Mouse (Mus musculus): ENCODE results near the gene Bbip1.
"Not testable (repeated sequence)": the region's sequence is repeated elsewhere in the genome, so short reads cannot be mapped to it uniquely, and the experiment has no call there.

Bbip1 gene

DNA sequence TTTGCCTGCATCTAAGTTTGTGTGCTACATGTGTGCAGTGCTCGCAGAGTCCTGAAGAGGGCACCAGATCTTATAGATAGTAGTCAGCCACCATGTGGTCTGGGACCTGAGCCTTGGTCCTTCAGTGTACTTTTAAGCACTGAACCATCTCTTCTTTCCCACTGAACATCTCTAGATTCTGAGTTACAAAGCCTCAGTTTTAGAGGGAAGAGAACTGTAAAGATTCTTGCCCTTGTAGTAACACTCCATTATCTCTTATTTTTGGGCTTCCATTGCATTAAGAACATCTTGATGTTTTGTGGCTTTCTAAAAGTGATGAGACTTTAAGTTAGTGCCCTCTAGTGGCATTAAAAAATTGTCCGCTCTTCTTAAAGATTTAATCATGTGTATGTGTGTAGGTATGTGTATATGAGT is 19.1 kb downstream of the Bbip1 start:
- no peak for DNase-seq (ENCODE audit: low spot score)

DNA sequence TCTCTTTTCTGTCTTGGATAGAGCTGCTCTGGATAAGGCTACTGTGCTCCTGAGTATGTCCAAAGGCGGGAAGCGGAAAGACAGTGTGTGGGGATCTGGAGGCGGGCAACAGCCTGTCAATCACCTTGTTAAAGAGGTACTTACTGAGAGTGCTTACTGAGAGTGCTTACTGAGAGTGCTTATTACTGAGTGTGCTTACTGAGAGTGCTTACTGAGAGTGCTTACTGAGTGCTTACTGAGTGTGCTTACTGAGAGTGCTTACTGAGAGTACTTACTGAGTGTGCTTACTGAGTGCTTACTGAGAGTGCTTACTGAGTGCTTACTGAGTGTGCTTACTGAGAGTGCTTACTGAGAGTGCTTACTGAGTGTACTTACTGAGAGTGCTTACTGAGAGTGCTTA is 22.4 kb downstream of the Bbip1 start:
- not testable (repeated sequence) for DNase-seq (ENCODE audit: low spot score)

DNA sequence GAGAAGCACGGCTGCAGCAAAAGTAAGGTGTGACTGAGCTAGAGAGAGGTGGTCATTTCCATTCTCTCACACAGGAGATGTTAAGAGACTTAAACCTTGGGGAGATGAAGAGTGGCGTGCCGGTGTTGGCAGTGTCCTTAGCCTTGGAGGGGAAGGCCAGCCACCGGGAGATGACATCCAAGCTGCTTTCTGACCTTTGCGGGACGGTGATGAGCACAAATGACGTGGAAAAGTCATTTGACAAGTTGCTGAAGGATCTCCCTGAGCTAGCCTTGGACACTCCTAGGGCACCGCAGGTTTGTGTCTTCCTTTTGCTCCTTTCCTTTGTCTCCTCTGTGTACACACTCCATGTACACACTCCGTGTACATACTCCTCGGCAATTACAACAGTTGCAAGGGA is 24.9 kb downstream of the Bbip1 start:
- DNase-seq (ENCODE audit: low spot score) = no peak

DNA sequence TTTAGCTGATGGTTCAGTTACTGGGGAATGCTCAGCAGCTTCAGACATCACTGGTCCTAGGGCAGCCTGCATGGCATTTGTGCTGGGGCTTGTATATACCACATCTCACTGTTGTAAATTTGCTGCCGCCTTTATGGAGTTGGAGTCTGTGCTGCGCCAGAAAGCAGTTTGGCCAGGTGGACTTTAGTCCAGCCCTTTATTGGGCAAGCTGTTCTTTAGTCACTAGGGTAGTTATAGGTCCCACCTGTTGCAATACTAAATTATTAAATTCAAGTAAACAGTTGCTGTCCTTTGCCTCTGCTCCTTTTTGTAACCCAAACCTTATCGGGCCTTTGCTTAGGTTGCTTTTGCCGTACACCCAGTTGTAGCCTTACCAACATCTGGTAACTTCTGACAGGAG is 29.5 kb downstream of the Bbip1 start:
- DNase-seq (ENCODE audit: low spot score) = no peak

DNA sequence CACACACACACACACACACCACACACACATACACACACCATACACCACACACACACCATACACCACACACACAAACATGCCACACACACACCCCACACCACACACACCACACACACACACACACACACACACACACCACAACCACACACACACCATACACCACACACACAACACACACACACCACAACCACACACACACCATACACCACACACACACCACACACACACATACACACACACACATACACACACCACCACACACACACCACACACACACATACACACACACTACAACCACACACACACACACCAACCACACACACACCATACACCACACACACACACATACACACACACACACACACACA is 37.7 kb downstream of the Bbip1 start:
- DNase-seq (ENCODE audit: low spot score) = not testable (repeated sequence)

DNA sequence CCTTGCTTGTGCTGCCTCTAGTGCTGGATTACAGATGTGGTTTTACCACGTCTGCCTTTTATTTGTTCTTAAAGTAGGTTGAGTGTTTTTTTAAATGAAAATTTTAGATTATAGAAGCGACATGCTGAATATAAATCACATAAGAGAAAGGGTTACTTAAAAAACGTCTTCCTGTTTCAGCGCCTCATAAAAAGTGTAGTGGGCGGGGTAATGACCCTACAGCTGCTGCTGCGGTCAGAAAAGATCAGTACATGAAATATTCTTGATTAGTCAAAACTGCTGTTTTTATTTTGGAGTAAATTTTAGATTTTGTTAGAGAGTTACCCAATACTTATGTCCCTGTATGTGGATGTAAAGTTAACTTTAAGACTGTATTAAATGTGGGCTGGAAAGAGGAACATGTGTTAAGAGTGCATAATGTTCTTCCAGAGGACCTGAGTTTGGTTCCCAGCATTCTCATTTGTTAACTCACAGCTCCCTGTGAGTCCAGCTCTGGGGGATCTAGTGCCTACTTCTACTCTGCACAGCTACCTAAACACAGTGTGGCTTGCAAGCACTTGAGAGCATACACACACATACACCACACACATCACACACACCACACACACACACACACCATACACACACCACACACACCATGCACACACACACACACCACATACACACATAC is 38.3 kb downstream of the Bbip1 start:
- no peak for DNase-seq (ENCODE audit: low spot score)

DNA sequence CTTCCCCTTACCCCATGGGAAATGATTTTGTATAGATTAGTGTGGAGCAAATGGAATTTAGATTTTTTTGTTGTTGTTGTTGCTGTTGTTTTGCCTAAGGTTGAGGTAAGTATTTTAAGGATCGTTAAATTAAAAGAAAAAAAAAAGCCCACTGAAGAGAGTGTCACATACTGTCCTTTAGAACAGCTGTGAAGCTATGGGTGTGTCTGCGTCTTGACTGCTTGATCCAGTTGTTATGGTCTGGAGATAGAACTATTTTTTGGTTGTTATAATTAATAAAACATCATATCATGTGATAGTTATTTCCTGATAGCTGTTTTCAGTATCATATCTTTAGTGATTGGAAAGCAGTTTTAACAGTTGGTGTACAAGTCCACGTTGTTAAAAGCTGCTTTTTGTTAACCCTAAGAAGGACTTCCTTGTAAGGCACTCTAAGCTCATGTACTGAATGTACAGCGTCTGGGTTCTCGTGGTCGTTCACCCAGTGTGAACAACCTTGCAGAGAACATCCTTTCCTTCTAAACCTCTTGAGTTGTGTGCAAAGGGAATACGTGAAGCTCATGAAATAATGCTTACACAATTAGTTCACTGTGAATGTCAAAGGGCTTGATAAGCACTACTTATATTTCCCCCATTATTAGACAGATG is 39.5 kb downstream of the Bbip1 start:
- no peak for DNase-seq (ENCODE audit: low spot score)

DNA sequence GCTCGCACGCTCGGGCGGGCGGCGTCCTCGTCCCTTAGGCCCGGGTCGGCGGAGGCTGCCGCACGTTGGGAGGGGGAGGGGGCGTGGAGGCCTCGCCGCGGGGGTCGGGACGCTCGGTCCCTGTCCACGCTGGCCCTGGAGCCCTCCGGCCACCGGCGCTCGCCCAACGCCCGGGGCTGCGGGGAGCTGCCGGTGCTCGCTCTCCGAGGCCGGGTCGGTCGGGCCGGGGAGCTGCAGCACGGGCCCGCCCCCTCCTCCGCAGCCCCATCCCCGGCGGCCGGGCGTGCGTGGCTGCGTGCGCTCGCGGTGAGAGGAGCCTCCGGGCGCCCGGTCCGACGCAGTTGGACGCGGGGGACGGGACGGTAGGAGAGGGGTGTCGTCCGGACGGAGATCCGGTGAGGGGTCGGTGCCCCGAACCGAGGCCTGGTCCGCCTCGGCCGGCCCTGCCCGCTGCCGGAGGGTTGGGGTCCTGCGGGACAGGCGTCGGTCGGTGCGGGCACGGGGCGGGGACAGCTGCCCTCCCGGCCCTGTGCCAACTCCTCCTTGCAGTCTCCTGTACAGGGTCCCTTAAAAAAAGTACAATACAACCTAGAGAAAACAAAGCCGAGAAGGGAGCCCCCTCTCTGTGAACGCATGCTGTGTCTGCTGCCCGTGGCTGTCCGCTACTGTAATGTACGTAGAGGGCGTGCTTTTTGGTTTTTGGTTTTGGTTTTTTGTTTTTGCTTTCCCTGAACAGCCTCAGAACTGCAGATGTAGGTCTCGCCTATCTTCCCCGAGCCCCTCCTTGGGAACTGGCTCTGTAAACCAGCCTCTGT is 40.7 kb downstream of the Bbip1 start:
- DNase-seq (ENCODE audit: low spot score) = peak; percentile 58

DNA sequence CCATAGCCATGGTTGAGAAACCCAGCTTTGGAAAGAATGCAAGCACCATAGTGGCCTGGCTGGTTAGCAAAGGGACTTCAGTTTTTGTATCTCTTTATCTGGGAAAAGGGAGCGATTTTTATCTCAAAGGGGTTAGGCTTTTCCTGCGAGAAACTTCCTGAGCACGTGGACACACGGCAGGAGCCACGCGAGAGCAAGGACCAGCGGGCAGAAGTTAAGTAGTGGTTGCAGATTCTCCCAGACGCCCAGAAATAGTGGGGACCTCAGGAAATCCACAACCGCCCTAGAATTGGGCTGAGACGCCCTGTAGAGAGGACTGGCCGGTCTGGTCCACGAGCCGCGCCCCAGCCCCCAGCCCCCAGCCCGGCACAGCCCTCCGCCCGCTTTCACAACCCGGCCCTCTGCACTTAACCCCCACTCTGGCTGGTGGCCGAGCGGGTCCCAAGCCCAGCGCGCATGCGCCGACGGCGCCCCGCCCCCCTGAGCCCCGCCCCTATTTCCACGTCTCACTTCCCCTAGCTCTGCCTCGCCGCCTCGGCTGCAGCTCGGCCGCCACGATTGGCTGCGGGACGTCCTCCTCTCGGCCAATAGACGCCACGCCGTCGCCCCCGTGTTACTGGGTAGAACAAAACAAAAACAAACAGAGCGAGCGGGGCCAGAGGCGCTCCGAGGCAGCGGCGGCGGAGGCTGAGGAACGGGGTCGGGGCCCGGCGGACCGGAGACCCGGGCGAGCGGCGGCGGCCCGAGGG is 41.5 kb downstream of the Bbip1 start:
- DNase-seq (ENCODE audit: low spot score) = peak; percentile 98

DNA sequence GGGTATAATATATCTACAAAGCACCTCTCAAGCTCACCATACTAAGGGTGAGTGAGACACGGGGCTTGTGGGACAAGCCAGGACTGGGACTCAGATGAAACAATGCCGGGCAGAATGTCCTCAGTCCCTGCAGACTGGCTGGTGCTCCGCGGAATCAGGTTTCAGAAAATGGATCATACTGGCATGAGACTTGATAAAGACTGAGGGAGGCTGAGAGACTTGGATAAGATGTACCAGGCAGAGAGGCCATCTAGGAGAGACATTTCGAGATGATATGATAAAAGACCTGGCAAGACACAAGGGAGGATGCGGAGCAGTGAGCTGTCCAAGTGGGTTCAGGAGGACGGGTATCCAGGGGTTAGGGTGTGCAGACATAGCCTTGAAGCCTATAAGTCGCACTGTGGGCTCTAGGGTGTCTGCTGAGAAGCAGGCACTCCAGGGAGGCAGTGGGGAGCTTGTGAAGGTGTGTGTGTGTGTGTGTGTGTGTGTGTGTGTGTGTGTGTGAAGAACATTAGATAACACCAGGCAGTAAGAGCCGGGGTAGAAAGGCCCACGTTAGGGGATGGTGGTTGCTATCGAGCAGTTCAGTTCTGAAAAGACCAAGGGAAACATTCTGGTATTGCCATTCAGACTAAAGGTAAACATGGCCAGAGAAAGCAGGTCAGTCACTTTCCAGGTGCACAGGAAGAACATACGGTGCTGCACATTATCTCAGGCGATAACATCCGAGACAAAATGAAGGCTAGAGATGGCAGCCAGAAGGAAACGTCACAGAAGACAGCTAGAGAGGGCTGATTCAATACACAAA is 42.3 kb downstream of the Bbip1 start:
- peak; percentile 19 for DNase-seq (ENCODE audit: low spot score)

DNA sequence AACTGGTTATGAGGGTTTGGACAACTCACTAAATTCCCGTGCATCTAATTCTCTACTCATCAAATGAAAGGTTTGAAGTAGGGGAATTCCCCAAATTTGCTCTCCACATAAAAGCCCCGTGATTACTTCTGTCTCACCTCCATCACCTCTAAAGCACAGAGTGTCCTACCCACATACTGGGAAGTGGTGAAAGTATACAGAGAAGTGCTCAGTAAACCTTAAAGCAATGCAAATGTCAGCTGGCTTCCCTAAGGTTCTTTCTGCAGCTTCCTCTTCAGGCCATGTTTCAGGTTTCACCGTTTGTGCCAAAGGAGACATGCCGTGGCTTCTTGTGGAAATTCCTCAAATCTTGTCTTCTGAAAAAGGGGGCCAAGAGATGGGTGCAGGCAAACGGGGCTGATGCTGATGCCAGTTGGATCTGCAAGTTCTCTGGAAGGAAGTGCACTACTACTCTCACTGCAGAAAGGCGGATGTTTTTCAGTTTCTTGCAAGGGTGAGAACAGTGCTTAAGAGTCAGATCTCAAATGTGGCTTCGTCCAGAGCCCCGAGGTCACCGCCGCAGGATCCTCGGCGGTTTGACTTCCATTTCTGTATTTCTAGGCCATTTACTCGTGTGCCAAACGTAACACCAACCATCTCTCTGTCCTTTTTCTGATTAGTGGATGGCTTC is 44.4 kb downstream of the Bbip1 start:
- no peak for DNase-seq (ENCODE audit: low spot score)

DNA sequence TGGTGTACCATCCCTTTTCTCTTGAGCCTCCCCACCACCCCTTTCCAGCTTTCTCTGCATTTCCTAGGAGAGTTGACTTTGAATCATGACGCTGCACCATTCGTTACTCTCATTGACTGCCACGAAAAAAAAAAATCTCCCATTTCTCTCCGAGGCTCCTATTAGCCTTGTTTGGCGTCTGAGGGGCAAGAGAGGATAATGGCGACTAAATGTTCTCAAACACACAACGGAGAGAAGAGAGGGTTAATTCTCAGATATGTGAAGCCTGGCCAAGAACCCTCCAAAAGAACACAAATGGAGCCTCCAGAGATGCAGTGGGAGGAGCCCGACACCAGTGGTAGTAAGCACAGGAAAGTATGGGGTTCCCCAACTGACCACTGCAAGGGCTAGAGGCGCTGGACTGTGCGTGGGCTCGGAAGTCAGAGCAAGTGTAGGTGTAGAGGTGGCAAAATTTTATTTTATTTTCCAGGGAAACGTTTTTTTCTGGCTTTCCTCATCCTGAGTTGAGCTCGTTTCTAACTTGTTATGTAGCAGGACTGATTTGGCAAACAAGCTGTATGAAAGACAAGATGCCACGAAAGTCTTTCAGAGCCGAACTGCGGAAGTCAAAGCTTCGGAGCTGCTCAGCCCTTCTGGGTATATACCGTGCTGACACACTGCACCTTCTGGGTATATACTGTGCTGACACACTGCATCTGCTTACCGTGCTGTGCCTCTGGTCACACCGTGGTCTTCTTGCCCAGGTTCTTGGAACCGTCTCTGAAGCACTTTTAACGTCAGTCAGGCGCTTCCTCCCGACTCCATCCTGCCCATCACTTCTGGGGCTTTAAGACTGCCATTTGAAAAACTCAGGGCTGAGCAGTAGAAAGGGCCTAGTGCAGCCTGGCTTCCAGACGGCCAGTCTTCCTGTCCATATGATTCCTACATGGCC is 45.2 kb downstream of the Bbip1 start:
- DNase-seq (ENCODE audit: low spot score) = no peak

DNA sequence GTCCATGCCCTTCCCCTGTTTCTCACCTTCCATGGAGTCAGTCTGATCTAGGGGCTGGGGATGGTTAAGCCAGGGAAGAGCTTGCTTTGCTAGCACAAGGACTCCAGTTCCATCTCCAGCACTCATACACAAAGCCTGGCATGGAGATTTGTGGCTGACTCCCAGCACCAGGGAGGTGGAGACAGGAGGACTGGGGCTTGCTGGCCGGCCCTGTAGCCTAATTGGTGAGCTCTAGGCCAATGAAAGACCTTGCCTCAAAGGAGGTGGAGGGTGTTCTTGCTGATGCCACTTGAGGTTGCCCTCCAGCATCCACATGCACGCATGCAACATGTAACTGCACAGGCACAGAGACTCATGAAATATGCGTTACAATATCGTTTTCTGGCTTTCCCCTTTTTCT is 45.9 kb downstream of the Bbip1 start:
- no peak for DNase-seq (ENCODE audit: low spot score)

DNA sequence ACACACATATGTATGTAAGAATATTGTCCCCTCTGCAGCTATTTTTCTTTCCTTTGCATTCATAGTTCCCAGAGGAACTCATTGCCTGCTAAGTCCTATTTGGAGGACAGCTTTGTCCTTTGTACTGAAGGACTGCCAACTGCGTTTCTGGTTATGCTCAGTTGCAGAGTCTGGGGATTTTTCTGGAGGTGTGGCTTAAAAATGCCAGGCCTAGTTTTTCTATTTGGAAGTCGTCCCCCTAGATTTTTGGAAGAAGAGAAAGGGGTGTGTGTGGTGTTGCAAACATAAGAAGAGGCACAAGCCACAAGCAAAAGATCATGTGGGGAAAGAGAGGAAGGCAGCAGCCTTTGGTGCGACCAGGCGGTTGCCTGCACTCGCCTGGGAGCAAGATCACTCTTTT is 46.4 kb downstream of the Bbip1 start:
- DNase-seq (ENCODE audit: low spot score) = no peak

DNA sequence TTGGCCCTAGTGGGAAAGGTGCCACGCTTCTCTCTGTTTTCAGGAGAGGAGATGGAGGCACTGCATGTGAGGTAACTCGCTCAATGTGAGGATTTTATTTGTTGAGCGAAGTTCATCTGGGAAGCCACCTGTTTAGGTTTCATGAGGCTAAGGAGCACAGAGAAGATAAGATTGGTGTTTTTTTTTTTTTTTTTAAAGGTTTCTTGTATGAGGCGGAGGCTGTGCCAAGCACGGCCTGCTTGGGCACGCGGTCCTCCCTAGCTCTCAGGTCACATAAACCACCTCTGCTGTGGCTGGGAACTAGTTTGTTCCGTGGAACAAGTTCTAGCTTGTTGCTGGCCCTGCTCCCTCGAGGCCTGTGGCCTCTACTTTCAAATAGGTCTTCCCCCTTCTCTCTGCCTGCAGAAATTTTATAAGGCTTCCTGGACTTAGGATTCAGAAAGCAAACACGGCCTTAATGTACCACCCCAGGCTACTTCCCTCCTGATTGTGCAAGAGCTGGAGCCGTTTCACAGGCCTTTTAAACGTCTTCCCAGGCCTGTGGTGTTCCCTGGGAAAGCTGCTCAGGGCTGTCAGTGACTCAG is 49.8 kb downstream of the Bbip1 start:
- no peak for DNase-seq (ENCODE audit: low spot score)

DNA sequence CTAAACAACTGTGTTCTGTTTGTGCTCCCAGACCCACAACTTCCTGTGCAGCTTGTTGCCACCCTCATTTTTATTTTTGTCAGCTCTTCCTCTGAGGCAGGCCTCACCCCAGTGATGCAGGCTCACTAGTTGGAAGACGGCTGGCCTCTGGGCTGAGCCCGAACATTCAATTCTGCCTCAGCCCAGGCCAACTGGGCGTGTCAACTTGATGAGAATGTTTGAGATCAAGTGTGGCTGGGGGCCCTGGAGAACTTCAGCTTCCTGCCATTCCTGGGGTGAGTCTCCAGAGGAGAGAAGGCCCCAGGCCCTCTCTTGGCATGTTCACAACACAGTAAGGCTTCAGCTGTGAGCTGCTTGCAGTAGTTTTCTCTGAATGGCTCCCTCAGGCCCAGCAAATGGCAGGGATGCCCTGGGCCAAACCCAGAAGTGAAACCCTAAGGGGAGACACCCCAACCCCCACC is 50.7 kb downstream of the Bbip1 start:
- no peak for DNase-seq (ENCODE audit: low spot score)

DNA sequence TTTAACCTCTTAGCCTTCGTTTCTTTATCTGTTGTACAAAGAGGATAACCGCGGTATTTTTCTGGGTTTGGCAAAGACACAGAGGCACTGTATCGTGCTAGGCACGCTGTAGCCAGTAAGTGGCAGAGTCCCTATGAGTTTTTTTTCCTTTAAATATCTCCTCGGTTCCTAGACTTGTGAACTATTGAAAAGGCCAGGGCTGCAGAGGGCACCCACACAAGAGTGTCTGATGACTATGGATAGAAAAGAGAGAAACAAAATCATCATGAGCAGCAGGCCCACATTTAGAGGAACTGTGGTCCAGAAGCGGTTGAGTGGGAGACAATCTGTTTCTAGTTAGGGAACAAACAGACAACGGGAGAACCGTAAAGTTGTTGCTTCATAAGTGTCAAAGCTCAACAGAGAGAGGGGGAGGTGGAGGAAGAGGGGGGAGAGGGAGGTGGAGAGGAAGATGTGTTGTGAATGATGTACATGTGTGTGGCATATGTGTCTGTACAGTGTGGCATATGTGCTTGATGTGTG is 51.5 kb downstream of the Bbip1 start:
- DNase-seq (ENCODE audit: low spot score) = no peak

DNA sequence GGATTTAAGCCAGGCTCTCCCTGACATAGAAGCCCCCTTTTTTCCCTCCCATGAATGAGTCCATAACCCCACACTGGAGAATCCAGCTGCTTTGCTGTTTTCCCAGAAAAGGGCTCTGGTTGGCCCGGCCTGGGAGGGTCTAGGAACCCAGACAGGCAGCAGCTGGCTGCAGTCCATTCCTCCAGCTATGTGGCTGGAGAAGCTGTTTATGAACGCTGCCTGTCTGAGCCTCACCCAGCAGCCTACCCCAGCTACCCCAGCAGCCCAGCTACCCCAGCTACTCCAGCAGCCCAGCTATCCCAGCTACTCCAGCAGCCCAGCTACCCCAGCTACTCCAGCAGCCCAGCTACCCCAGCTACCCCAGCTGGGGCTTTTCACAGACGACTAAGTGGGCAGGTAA is 52.4 kb downstream of the Bbip1 start, which contains the start of gene Pdcd4:
TSS of gene Pdcd4 (plus strand) at position 171 of the 400 bp plus-strand sequence.
- no peak for DNase-seq (ENCODE audit: low spot score)

DNA sequence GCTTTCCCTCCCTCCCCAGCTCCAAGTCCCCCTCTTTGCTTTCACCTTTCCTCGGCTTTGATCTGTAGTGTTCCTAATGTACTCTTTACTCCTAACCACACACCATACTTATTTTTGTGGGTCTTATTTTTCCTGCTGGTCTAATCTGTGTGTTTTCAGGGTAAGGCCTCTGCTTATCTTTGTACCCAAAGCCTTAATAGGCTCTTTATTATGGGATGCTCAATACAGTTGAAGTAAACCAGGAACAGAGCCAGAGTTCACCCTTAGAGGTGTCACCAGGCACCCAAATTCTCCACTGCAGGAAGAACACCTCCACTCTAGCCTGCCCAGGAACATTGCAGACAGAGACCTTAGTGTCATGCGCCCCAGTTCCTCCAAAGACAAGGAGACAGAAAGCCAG is 52.9 kb downstream of the Bbip1 start:
- no peak for DNase-seq (ENCODE audit: low spot score)

All from testis, postnatal 14 days (tissue).